ENCODE assay signal across 9 mouse cellular contexts in the genomic region with DNA sequence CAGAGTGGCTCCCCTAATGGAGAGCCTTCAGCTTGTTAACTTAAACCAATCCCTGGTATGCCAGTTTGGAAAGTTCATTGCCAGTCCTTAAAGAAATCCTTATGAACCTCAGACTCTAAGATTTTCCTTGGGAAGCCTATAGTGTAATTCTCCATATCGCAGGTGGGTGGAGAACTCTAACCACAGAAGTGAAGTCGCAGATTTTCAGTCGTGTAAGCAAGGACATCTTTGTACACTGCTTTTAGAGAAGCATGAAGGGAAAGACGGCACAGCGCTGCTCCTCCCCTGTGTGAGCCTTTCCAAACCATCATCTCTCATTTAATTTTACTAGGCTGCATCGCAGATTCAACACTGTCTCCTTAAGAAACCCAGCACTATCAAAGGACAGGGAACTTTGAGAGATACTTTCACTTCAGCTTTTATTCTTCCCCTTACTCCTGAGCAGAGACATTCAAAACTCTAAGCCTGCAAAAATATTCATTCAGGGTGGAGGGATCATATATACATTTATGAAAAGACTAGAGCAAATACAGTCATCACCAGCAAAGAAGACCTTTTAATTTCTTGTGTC. TPM values are rescaled to one million over a fixed set of nuclear protein-coding genes. Genes with fewer than 3 reads are reported as not detected.
DNase-seq lines count a peak whose midpoint lies in the region; ATAC-seq and TF ChIP-seq lines count a peak whose summit lies in the region.
"Had no signal": no experiment of that assay in that cellular context is flagged by ENCODE, and none has a peak within 500 bp of the region (broad histone marks: within the 10 kb centered on the region; RNA-seq: fewer than 3 reads in every experiment).

No protein-coding gene starts in this region.

- H3K4me2 ChIP-seq in lung, embryonic 14.5 days: no peak overlapping the region
- H3K4me2 ChIP-seq: lung, embryonic 15.5 days had no signal

- H3K36me3 ChIP-seq in heart, adult 2 months (ENCODE audit: control insufficient read depth, insufficient read depth, low read length): peaks cover 12% of the 10 kb centered on the region
- no peaks in the 10 kb centered on the region for H3K36me3 ChIP-seq in lung, embryonic 14.5 days (ENCODE audit: insufficient read depth)
- H3K36me3 ChIP-seq: lung, embryonic 15.5 days had no signal

- ATAC-seq in lung, embryonic 14.5 days (ENCODE audit: insufficient read depth): no peak
- ATAC-seq in monocyte, adult 5-6 weeks (replicated peaks; ENCODE audit: insufficient number of reproducible peaks, low FRiP score, low TSS enrichment, poor library complexity, severe bottlenecking): peak; percentile 62; the same call in 1 of the 2 replicates

- intact Hi-C loops in heart, adult 2 months (cut with DNase I): no loop called here
- intact Hi-C loops in heart, postnatal 10 days (cut with DNase I): no loop called here
- intact Hi-C loops in gastrocnemius, postnatal 14 days (cut with DNase I; ENCODE audit: low total_unique reads): no loop called here

- no peak overlapping the region for H3K4me3 ChIP-seq in heart, adult 2 months
- no peak overlapping the region for H3K4me3 ChIP-seq in lung, embryonic 14.5 days (ENCODE audit: low read depth, low read length)
- H3K4me3 ChIP-seq: lung, embryonic 15.5 days had no signal

- no peaks in the 10 kb centered on the region for H3K9me3 ChIP-seq in lung, embryonic 14.5 days (ENCODE audit: low read depth, low read length)
- H3K9me3 ChIP-seq: lung, embryonic 15.5 days had no signal

- no peak for DNase-seq in heart, adult 2 months
- no peak for DNase-seq in heart, postnatal 10 days
- peak; percentile 32 for DNase-seq in lung, embryonic 14.5 days
- no peak for DNase-seq in lung, postnatal 14 days
- DNase-seq in embryo, embryonic 10.5 days (ENCODE audit: low spot score): peak; percentile 36
- DNase-seq in spleen, postnatal 4 days (ENCODE audit: low spot score in 2 of 2): no peak
- no peak for DNase-seq in gastrocnemius, postnatal 14 days

- TF ChIP-seq CTCF in heart, adult 2 months (IDR thresholded peaks at IDR 0.05): peak; percentile 55
- peak; percentile 44 for TF ChIP-seq CTCF in lung, embryonic 14.5 days (IDR thresholded peaks at IDR 0.05; ENCODE audit: low read depth)

- no peak for TF ChIP-seq POLR2A in heart, adult 2 months (IDR thresholded peaks at IDR 0.05; ENCODE audit: insufficient read depth, low read depth, low read length)

- no peak overlapping the region for H3K9ac ChIP-seq in heart, adult 2 months (ENCODE audit: low read depth, low read length)
- no peak overlapping the region for H3K9ac ChIP-seq in lung, embryonic 14.5 days
- H3K9ac ChIP-seq: lung, embryonic 15.5 days had no signal

- H3K4me1 ChIP-seq in heart, adult 2 months (ENCODE audit: control insufficient read depth, insufficient read depth, low read length): peaks cover 5% of the 10 kb centered on the region
- no peaks in the 10 kb centered on the region for H3K4me1 ChIP-seq in lung, embryonic 14.5 days (ENCODE audit: insufficient read depth)
- H3K4me1 ChIP-seq: lung, embryonic 15.5 days had no signal

- no peaks in the 10 kb centered on the region; the same call in 1 of the 2 replicates for H3K27me3 ChIP-seq in heart, adult 2 months (ENCODE audit: control insufficient read depth, insufficient read depth, low read length)
- no peaks in the 10 kb centered on the region for H3K27me3 ChIP-seq in lung, embryonic 14.5 days (ENCODE audit: insufficient read depth, low read length)
- H3K27me3 ChIP-seq: lung, embryonic 15.5 days had no signal

- H3K27ac ChIP-seq in heart, adult 2 months: peak overlapping the region; percentile 18; the same call in 1 of the 2 replicates
- H3K27ac ChIP-seq in lung, embryonic 14.5 days (ENCODE audit: low read depth): no peak overlapping the region
- H3K27ac ChIP-seq: lung, embryonic 15.5 days had no signal

- 32% methylated on average over 6 of the region's 6 CpGs for WGBS in heart, adult 2 months
- WGBS in lung, embryonic 14.5 days: 39% methylated on average over 6 of the region's 6 CpGs

- H3K79me2 ChIP-seq in heart, adult 2 months (replicated peaks; ENCODE audit: control insufficient read depth, insufficient read depth, low read length): 0 out of 2 replicates have a peak, but pooled peaks cover 2% of the 10 kb centered on the region

- TF ChIP-seq EP300 in heart, adult 2 months (IDR thresholded peaks at IDR 0.05; ENCODE audit: insufficient read depth, low read depth, low read length): no peak

RNA-seq across cellular contexts. Expression of gene Man1a, which starts 16.6 kb away (rescaled TPM):
- total RNA-seq in heart, adult 2 months (2021): 10 to 100 TPM; 40.1 to 43.2 TPM
- polyA plus RNA-seq in heart, adult 2 months (2012; rRNA removed): 6.9 and 14.6 TPM in 2 replicates
- total RNA-seq in heart, postnatal 10 days (2021): 10 to 100 TPM; 25.7 to 28.1 TPM
- polyA plus RNA-seq in lung, embryonic 14.5 days (2014; fragmentation: Nextera tagmentation; extraction: Ambion mirVana): 4.7 and 4.8 TPM in 2 replicates
- 119 to 131 TPM (median 129 TPM) in 3 replicates for total RNA-seq in monocyte, adult 5-6 weeks (2017)
- 10 to 100 TPM; 15.4 to 18.1 TPM for total RNA-seq in gastrocnemius, postnatal 14 days (2021)

Comparison
In these comparisons a context has a peak if more than half of its experiments do, and no peak if none do; other contexts are left out.
1. DNase-seq: peak in lung, embryonic 14.5 days (single experiment) and embryo, embryonic 10.5 days (single experiment); none in heart, adult 2 months (0 of 2), heart, postnatal 10 days (0 of 2), lung, postnatal 14 days (single experiment), spleen, postnatal 4 days (0 of 2) and gastrocnemius, postnatal 14 days (single experiment).